Mouse (Mus musculus): Measurements from ENCODE around the gene Krt80. TPM values are rescaled to one million over a fixed set of nuclear protein-coding genes. Genes with fewer than 3 reads are reported as not detected.

Gene Krt80
- total RNA-seq, 4 experiments from 2014 or later, result 0.17 to 0.48 (median 0.43) TPM; not detected in 1

DNA sequence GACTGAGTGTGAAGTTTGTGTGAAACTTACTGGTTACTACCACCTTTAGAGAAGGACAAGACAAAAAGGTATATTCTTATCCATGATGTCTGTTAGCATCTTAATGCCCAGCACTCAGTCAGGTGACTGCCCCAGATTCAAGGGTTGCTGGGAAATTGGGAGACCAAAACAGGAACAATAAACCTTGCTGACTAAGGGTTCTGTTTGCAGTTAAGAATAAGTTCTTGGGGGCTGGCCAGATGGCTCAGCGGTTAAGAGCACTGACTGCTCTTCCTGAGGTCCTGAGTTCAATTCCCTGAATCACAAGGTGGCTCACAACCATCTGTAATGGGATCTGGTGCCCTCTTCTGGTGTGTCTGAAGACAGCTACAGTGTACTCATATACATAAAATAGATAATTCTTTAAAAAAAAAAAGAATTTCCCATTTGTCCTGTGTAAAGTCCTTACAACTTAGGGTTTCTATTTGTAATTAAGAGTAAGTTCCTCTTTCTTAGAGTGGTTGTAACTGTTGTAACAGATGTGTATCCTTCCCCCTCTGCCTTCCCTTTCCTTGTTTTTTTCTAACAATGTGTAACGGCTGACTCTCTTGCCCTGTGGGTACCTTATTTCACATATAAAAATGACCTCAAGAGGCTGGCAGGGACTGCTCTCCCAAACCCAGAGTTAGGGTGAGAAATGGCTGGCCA is 52.0 kb downstream of the Krt80 start:
- no peak for DNase-seq (ENCODE audit: low spot score in 2 of 2)

DNA sequence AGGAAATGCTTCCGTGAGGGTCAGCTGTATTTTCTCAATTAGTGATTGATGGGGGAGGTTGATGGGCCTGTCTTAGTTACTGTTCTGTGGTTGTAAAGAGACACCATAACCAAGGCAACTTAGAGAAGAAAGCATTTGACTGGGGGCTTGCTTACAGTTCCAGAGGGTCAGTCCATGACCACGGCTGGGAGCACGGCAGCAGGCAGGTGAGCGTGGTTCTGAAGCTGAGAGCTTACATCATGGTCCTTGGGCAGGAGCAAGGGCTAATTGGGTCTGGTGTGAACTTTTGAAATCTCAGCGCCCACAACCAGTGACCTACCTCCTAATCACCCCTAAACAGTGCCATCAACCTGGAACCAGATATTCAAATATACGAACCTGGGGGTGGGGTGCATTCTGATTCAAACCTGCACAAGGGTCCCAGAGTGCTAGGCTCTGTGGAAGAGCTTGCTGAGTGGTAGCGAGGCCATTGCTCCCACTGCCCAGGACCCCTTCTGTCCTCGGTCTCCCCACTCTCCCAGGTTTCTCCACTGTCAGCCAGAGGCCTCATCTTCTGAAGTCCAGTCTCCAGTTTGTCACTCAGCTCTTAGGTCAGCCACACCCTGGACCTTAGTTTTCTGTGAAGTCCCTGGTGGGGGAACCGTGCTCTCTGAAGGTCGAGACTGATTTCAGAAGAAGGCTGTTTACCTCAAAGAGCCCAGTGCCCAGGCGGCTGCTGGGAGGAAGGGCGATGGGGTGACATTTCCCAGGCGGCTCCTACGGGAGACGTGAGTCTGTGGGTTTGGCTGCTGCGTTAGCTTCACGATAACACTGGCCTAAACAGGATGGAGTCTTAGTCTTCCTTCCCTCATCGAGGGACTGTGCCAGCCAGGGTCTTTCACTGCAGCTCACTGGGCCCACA is 52.8 kb downstream of the Krt80 start:
- DNase-seq (ENCODE audit: low spot score in 2 of 2), result no peak

DNA sequence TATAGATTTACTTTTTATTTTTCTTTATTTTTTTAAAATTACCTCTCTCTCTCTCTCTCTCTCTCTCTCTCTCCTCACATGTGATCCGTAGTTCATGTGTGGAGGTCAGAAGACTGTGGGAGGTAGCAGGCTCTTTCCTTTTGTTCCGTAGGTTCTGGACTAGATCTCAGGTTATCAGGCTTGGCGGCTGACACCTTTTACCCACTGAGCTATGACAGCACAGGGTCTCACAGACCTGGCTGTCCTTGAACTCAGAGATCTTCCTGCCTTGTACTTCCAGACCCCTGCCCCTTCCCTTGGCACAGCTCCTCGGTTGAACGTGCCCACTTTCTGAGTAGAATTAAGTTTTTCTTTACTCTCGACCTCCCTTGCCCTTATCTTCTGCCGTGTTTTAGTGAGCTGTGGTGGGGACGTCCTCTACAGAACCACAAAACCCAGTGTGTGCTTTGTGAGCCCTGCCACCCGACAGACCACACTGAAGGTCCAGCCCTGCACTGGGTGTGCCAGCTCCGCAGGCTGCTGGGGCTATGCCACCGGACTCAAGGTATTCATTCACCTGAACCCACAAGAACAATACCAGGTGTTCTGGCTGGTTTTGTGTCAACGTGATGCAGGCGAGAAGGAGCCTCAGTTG is 53.6 kb downstream of the Krt80 start:
- DNase-seq (ENCODE audit: low spot score in 2 of 2), result no peak

DNA sequence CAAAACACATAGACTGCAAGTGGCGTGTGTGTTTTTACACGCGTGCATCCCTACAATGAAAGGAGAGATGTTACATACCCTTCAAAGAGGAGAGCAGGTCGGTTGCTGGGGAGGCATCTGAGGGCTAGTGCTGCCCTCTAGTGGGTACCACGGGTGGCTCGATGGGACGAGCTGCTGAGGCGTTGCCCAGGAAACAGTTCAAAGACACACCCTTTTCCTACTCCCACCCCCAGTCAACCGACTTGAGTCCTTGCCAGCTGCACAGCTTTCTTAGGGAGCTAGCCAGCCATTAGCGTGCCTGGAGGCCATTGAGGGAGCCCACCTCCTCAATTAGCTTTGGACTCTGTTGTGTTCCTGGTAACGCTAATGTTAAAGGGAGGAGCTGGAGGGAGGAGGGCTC is 54.1 kb downstream of the Krt80 start:
- DNase-seq (ENCODE audit: low spot score in 2 of 2), result peak; percentile 90 to 95

DNA sequence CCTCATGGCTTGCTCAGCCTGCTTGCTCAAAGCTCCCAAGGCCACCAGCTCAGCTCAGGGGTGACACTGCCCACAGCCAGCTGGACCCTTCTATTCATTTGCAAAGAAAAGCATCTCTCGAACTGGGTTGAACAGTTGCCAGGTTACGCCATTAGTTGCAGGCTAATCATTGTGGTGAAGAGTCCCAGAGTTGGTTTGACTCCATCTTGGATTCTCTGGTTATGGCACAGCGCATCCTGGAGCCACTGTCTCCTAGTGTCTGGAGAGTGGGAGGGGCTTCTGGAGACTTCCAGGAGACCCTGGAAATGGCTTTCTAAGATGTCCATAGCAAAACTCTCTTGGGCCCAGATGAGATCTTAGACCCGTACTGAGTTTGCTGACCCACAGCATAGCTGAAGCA is 54.6 kb downstream of the Krt80 start:
- DNase-seq (ENCODE audit: low spot score in 2 of 2), result no peak

DNA sequence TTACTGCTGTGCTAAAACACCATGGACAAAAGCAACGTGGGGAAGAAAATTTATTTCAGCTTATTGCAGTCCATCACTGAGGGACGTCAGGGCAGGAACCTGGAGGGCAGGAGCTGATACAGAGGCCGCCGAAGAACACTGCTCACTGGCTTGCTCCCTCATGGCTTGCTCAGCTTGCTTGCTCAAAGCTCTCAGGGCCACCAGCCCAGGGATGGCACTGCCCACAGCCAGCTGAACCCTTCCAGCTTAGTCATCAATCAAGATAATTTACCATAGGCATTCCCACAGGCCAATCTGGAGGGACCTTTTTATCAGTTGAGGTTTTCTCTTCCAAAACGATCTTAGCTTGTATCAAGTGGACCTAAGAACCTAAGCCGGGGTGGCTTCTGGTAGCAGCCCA is 58.0 kb downstream of the Krt80 start:
- no peak for DNase-seq (ENCODE audit: low spot score in 2 of 2)

DNA sequence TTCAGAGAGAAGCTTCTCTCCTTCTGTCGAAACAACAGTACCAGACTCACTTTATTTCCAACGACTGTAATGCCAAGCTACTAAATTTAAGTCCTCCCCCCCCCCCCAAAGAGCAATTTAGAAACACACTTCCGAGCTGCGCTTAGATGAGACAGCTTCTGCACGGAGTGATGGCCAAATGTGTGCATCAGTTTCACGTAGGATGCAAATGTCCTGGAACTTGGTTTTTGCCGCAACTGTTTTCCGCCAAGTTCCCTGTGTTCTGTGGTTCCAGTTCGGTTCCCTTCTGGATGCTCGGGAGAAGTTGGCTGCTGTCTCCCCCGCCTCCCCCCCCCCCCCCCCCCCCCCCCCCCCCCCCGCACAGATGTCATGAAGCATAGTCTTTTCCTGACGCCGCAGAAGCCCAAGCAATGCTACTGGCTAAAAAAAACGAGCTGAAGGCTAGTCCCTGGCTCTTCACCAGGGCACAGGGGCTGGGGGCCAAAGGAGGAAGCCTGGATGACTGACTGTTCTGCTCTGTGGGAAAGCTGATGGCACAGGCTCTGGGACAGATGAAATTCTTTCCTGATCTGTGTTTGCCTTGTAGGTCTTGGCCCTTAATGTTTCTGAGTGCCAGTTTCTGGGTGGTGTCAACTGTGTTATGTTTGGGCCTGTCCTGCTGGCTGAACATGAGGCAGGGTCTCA is 58.7 kb downstream of the Krt80 start:
- peak; percentile 43 to 58 for DNase-seq (ENCODE audit: low spot score in 2 of 2)

DNA sequence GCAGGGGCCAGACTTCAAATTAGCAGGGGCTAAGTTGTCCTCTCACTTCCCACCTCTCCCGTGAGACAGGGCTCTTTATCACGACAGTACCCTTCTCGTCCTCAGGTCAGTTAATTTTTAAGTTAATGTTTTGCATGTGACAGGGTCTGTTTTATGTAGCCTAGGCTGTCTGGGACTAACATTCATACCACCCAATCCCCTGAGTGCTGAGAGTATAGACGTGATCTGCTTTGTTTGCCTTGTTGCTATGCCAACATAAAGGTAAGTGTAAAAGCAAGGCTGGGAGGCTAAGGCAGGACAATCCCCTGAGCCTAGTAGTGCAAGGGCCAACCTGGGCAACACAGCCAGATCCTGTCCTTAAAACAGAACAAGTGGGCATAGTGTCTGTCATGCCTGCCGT is 60.5 kb downstream of the Krt80 start:
- DNase-seq (ENCODE audit: low spot score in 2 of 2), result no peak

DNA sequence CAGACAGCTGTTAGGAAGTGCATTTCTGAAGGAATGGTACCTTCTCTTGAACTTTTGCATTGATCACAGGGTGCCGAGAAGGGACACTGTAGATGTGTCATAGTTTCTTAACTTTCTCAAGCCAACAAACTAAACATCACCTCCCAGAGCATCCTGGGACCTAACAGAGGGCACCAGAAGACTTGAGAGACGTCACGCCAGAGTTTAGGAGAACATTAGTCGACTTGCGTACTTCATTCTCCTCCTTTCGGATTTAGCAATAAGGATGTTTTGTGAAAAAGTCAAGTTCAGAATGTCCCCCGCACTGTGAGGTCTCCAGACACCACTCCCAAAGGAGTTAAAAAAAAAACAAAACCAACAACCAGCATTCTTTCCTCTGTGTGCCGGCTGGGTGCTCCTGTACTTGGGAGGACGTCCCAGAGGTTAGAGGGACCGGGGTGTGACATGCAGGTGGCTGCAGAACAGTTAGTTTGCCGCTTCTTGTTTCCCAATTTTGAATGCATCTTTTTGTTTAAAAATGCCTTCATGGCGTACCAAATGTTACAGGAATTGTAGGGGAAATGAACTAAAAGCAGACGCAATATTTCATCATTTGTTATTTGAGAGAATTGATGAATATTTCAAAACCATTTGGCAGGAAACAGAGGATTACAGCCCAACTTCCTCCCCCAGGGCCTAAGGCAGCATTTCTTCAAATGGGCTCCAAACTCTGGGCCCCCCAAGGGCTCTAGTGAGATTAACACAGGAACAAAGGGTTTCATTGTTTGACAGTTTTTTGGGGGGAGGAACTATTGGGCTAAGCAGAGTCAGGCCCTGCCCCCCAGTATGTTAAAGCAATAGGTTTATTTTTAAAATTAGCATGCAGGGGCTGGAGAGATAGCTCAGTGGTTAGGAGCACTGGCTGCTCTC is 61.3 kb downstream of the Krt80 start:
- no peak for DNase-seq (ENCODE audit: low spot score in 2 of 2)

DNA sequence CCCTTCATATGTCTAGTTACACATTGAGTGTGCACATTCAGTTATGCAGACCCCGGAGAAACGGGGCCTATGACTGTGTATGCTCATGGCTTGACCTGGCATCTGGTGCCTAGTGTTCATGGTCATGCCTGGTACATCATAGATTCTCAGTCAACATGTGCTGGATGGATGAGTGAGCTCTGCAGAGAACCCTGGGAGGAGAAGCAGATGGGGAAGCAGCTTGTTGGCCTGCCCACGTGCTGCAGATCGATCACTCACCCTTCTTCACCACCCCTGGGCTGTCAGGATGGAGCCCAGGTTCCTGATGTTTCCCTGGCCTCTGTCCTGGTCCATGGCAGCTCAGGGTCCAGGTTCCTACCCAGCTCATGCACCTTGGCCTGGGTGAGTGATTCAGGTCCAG is 63.5 kb downstream of the Krt80 start:
- peak; percentile 64 to 75 for DNase-seq (ENCODE audit: low spot score in 2 of 2)

DNA sequence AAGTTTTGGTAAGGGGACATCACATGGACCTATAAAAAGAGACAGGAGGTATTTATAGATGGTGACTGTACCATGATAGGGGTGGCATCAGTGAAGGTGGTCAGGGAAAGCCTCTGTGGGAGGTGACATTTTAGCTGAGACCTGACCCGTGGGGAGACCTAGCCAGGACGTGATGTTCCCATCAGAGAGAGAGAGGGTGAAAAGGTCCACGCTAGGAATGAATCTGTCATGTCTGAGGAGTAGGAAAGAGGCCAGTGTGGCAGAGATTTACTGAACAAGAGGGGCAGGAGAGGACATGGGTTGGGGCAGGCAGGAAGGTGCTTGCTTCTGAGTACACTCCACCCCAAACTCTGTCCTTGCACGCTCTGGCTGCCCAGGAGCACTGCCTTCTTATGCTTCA is 66.1 kb downstream of the Krt80 start:
- no peak for DNase-seq (ENCODE audit: low spot score in 2 of 2)

DNA sequence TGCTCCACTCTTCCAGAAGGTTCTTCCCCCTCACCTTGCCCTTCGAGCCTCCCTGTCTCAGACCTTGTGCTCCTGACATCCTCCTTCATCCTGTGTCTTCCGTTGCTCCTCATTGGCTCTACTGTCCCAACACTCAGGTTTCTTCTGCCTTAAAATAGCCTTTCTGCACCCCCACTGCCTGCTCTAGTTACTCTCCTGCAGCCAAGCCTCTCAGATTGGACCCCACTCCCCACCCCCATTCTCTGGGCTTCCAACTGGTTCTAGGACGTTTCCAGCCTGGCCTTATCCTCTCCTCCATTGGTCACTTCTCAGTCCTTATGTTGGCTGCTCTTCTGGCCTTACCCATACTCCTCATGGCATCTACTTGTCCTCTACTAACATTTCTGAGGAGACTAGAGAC is 67.8 kb downstream of the Krt80 start:
- no peak for DNase-seq (ENCODE audit: low spot score in 2 of 2)

DNA sequence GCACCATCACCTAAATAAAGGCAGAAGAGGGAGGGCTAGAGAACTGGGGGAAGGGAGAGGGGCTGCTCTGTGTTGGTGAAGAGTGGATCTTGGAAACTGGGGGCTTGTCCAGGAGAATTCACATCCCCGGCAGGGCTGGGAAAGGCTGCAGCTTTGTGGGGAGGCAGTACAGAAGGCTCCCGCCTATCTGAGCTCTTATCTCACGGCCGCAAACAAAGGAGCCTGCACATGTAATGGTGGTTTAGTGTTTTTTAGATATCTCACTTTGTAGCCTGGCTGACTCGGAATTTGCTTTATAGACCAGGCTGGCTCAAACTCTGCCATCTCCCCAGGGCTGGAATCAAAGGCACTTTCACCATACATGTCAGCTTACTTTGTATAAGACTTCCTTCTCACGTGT is 69.8 kb downstream of the Krt80 start:
- no peak for DNase-seq (ENCODE audit: low spot score in 2 of 2)

DNA sequence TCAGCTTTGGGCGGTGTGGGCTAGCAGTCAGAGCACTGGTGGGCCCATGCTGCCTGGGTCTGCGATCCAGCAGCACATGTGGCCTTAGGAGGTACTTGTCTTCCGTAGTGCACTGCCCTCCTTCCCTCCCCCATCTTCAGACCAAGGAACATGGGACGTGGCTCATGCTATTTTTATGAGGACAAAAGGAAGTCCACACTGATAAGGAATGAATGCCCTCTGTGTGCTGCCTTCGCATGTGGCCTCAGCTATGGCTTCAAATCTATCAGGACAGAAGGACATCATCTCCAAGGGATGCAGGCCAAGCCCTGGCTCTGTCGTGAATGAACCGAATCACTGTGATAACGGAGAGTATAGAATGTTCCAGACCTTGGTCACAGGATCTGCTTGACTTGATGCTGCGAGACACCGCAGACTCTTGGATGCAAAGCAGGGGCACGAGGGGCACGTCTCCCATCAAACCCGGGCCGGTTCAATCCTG is 70.4 kb downstream of the Krt80 start:
- no peak for DNase-seq (ENCODE audit: low spot score in 2 of 2)

DNA sequence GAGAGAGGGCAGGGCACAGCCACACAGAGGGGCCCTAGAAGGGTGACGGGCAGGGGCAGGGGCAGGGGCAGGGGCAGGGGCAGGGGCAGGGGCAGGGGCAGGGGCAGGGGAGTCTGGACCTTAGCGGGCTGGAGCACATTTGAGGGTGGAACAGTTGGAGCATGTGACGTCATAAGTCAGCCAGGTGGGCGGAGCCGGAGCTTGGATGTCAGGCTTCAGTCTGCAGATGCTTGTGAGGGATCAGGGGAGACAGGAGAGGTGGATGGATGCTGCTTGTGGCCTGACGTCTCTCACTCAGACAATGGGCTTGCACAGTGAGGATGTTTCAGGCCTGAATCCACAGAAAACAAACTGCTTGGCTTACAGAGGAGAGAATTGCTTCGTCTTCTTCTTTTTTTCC is 71.4 kb downstream of the Krt80 start:
- no peak for DNase-seq (ENCODE audit: low spot score in 2 of 2)

DNA sequence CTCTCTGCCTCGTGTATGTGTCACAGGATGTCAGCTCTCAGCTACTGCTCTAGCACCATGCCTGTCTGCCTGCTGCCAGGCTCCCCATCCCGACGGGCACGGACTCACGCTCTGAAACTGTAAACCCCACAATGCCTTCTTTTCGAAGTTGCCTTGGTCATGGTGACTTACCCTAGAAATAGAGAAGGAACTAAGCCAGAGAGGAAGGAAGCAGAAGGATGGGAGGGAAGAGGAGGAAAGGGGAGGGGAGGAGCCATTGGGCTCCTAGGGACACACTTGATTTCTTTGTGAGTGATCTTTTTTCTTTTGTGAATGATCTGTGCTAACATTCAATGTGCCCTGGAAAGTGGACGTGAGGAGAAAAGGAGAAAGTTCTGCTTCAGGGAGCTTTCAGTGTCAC is 72.0 kb downstream of the Krt80 start:
- no peak for DNase-seq (ENCODE audit: low spot score in 2 of 2)

Data from layer of hippocampus, adult 8-10 months (tissue).